Mouse (Mus musculus): ENCODE results near the gene Adamtsl4. TPM values are rescaled to one million over a fixed set of nuclear protein-coding genes. Genes with fewer than 3 reads are reported as not detected.
A peak's percentile ranks its signal among the peaks of the same experiment; 100 is the strongest.

Gene Adamtsl4
- total and polyA plus RNA-seq, 3 experiments, result 39.2 to 51.4 (median 46.2) TPM

DNA sequence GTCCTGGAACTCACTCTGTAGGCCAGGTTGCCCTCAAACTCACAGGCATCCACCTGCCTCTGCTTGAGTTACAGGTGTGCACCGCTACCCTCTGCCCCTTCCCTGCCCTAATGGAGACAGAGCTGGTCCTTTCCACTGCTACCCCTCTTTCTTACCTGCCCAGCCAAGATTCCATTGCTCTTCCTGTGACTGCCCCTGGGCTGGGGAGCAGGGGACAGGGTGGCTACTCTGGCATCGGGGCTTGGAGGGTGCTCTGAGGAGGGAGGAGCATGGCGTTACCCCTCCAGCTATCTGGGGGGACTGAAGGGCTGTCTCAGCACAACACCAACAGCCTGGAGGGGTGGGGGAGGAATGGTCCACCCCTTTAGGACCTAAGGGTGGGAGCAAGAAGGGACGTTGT is 2.4 kb downstream of the Adamtsl4 start:
- peaks cover 16% of the 10 kb centered on the region for H3K4me1 ChIP-seq (ENCODE audit: control insufficient read depth, insufficient read depth, low read length)
- no peaks in the 10 kb centered on the region for H3K27me3 ChIP-seq (ENCODE audit: control insufficient read depth, insufficient read depth, low read length)
- no peak for TF ChIP-seq EP300 (IDR thresholded peaks at IDR 0.05; ENCODE audit: insufficient read depth, low read depth, low read length)
- no peak for TF ChIP-seq CTCF (IDR thresholded peaks at IDR 0.05)
- TF ChIP-seq POLR2A (IDR thresholded peaks at IDR 0.05; ENCODE audit: insufficient read depth, low read depth, low read length), result no peak
- no peaks in the 10 kb centered on the region for H3K79me2 ChIP-seq (replicated peaks; ENCODE audit: control insufficient read depth, insufficient read depth, low read length)
- WGBS, result 70% methylated on average over 4 of the region's 4 CpGs
- no peak overlapping the region; the same call in 1 of the 2 replicates for H3K9ac ChIP-seq (ENCODE audit: low read depth, low read length)
- H3K36me3 ChIP-seq (ENCODE audit: control insufficient read depth, insufficient read depth, low read length), result no peaks in the 10 kb centered on the region
- peak; percentile 16 to 31 for DNase-seq
- peak overlapping the region; percentile 96 for H3K27ac ChIP-seq
- intact Hi-C loops (cut with DNase I), result loop anchor here (5.0 kb wide), 1 partner anchor 47 kb away; no protein-coding TSS in a partner anchor
- H3K4me3 ChIP-seq, result no peak overlapping the region

DNA sequence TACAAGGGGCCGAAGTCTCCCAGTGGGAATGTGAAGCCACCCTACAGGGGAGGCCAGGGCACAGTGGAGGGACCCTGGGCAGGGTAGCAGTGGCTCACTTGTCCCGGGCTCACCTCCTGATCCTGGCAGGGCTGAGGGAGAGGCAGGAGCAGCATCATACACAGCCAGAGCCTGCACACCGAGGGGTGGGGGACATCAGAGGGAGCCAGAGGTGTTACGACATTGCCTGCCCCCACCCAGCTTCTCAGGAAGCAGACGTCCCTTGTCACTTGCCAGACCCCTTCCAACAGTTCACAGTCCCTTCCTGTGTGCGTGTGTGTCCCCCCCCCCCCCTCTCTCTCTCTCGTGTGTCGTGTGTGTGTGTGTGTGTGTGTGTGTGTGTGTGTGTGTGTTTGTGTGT is 2.9 kb downstream of the Adamtsl4 start:
- H3K9ac ChIP-seq (ENCODE audit: low read depth, low read length), result peak overlapping the region; percentile 22; the same call in 1 of the 2 replicates
- H3K27ac ChIP-seq, result peak overlapping the region; percentile 55
- intact Hi-C loops (cut with DNase I), result loop anchor here (5.0 kb wide), 1 partner anchor 47 kb away; no protein-coding TSS in a partner anchor
- WGBS, result 27% methylated on average over 5 of the region's 8 CpGs
- H3K4me3 ChIP-seq, result no peak overlapping the region
- no peaks in the 10 kb centered on the region for H3K36me3 ChIP-seq (ENCODE audit: control insufficient read depth, insufficient read depth, low read length)
- H3K4me1 ChIP-seq (ENCODE audit: control insufficient read depth, insufficient read depth, low read length), result peaks cover 16% of the 10 kb centered on the region
- TF ChIP-seq EP300 (IDR thresholded peaks at IDR 0.05; ENCODE audit: insufficient read depth, low read depth, low read length) (no peak), CTCF (IDR thresholded peaks at IDR 0.05) (no peak), POLR2A (IDR thresholded peaks at IDR 0.05; ENCODE audit: insufficient read depth, low read depth, low read length) (no peak)
- H3K27me3 ChIP-seq (ENCODE audit: control insufficient read depth, insufficient read depth, low read length), result no peaks in the 10 kb centered on the region
- peak; percentile 45 to 52 for DNase-seq
- H3K79me2 ChIP-seq (replicated peaks; ENCODE audit: control insufficient read depth, insufficient read depth, low read length), result no peaks in the 10 kb centered on the region

DNA sequence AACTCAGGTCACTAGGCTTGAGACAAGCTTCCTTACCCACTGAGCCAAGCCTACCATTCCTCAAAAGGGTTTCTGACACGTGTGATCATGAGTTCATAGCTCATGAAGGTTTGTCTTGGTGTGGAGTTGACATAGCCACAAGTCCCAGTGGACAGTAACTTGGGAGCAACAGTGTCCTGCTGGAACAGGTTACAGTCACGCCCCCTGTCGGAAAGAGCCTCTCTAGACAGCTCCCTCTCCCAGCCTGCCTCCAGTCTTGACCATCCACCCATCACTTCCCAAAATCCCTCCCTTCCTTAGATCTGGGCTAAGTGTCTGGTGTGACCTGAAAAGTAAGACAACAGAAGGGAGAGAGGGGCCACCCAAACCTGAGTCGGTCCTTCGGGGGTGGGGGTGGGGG is 4.8 kb downstream of the Adamtsl4 start:
- 58% methylated on average over 5 of the region's 5 CpGs for WGBS
- TF ChIP-seq EP300 (IDR thresholded peaks at IDR 0.05; ENCODE audit: insufficient read depth, low read depth, low read length) (no peak), CTCF (IDR thresholded peaks at IDR 0.05) (peak; percentile 48)
- Histone ChIP-seq H3K4me3 (no peak overlapping the region), H3K27me3 (ENCODE audit: control insufficient read depth, insufficient read depth, low read length) (no peaks in the 10 kb centered on the region), H3K27ac (no peak overlapping the region), H3K79me2 (replicated peaks; ENCODE audit: control insufficient read depth, insufficient read depth, low read length) (no peaks in the 10 kb centered on the region), H3K36me3 (ENCODE audit: control insufficient read depth, insufficient read depth, low read length) (no peaks in the 10 kb centered on the region), H3K9ac (ENCODE audit: low read depth, low read length) (no peak overlapping the region), H3K4me1 (ENCODE audit: control insufficient read depth, insufficient read depth, low read length) (peaks cover 13% of the 10 kb centered on the region)
- intact Hi-C loops (cut with DNase I), result no loop called here
- DNase-seq, result no peak

DNA sequence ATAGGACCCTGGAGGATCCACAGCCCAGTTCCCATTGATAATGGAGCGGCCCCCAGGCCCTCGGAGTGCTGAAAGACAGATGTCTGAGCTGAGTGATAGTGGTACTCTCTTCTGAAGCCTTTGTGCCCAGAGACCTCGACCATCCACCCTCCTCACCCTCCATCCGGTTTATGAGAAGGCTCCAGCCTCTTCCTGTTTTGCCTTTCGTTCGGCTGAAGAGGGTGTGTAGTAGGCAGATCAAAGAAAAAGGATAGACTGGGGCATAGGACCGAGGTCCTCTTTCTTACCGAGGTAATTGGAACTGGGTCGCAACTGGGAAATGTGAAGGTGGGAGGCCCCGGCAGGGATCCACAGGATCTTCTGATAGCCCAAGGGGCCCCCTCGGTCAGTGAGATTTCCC is 6.4 kb downstream of the Adamtsl4 start:
- H3K4me1 ChIP-seq (ENCODE audit: control insufficient read depth, insufficient read depth, low read length), result peaks cover 16% of the 10 kb centered on the region
- intact Hi-C loops (cut with DNase I), result no loop called here
- H3K4me3 ChIP-seq, result no peak overlapping the region
- TF ChIP-seq CTCF (IDR thresholded peaks at IDR 0.05) (no peak), POLR2A (IDR thresholded peaks at IDR 0.05; ENCODE audit: insufficient read depth, low read depth, low read length) (no peak), EP300 (IDR thresholded peaks at IDR 0.05; ENCODE audit: insufficient read depth, low read depth, low read length) (no peak)
- H3K27me3 ChIP-seq (ENCODE audit: control insufficient read depth, insufficient read depth, low read length), result no peaks in the 10 kb centered on the region
- no peak overlapping the region for H3K9ac ChIP-seq (ENCODE audit: low read depth, low read length)
- DNase-seq, result no peak
- no peaks in the 10 kb centered on the region for H3K79me2 ChIP-seq (replicated peaks; ENCODE audit: control insufficient read depth, insufficient read depth, low read length)
- H3K36me3 ChIP-seq (ENCODE audit: control insufficient read depth, insufficient read depth, low read length), result peaks cover 3% of the 10 kb centered on the region; the same call in 1 of the 2 replicates
- 43% methylated on average over 11 of the region's 11 CpGs for WGBS
- H3K27ac ChIP-seq, result no peak overlapping the region

DNA sequence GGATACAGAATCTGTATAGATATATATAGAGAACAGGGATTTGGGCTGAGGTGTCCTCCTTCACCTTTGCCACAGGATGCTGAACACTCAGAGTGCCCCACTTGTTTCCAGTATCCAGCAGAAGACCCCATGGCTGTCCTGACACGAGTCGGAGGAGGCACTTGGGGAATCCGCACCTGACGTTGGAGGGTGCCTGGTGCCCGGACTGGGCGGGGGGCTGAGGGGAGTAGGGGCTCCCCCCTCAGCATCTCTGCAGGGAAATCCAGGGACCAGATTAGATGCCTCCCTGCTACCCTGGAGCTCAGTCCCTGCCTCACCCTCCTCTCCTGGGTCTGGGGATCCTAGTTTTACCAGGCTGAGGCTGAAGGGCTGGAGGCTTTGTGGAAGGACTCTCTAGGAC is 7.0 kb downstream of the Adamtsl4 start:
- Histone ChIP-seq H3K27ac (no peak overlapping the region), H3K4me1 (ENCODE audit: control insufficient read depth, insufficient read depth, low read length) (peaks cover 19% of the 10 kb centered on the region), H3K79me2 (replicated peaks; ENCODE audit: control insufficient read depth, insufficient read depth, low read length) (no peaks in the 10 kb centered on the region), H3K9ac (ENCODE audit: low read depth, low read length) (no peak overlapping the region), H3K4me3 (no peak overlapping the region), H3K27me3 (ENCODE audit: control insufficient read depth, insufficient read depth, low read length) (no peaks in the 10 kb centered on the region), H3K36me3 (ENCODE audit: control insufficient read depth, insufficient read depth, low read length) (peaks cover 5% of the 10 kb centered on the region; the same call in 1 of the 2 replicates)
- 86% methylated on average over 6 of the region's 6 CpGs for WGBS
- TF ChIP-seq EP300 (IDR thresholded peaks at IDR 0.05; ENCODE audit: insufficient read depth, low read depth, low read length) (no peak), POLR2A (IDR thresholded peaks at IDR 0.05; ENCODE audit: insufficient read depth, low read depth, low read length) (no peak), CTCF (IDR thresholded peaks at IDR 0.05) (no peak)
- no peak for DNase-seq
- intact Hi-C loops (cut with DNase I), result no loop called here

DNA sequence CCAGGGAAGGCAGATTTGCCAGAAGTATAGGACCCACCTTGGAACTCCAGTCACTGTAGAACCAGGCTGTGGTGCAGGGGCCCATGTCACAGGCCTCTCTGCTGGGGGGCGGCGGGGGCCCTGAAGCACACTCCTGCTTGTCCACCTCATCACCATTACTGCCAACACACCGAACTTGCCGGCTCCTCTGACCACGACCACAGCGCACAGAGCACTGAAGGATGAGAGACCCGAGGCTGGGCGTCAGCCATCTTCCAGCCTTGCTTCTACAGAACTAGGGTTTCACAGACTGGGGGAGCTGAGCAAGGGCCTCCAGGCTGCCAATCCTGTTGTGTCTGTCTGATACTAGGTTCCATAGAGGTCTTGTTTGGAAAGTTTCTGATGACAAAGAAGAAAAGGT is 8.2 kb downstream of the Adamtsl4 start:
- Histone ChIP-seq H3K27ac (no peak overlapping the region), H3K36me3 (ENCODE audit: control insufficient read depth, insufficient read depth, low read length) (peaks cover 8% of the 10 kb centered on the region), H3K9ac (ENCODE audit: low read depth, low read length) (no peak overlapping the region), H3K4me3 (no peak overlapping the region), H3K27me3 (ENCODE audit: control insufficient read depth, insufficient read depth, low read length) (no peaks in the 10 kb centered on the region), H3K4me1 (ENCODE audit: control insufficient read depth, insufficient read depth, low read length) (peaks cover 22% of the 10 kb centered on the region), H3K79me2 (replicated peaks; ENCODE audit: control insufficient read depth, insufficient read depth, low read length) (no peaks in the 10 kb centered on the region)
- intact Hi-C loops (cut with DNase I), result loop anchor here (5.0 kb wide), 1 partner anchor 92 kb away; the partner anchor contains the start of gene Golph3l
- TF ChIP-seq EP300 (IDR thresholded peaks at IDR 0.05; ENCODE audit: insufficient read depth, low read depth, low read length) (no peak), POLR2A (IDR thresholded peaks at IDR 0.05; ENCODE audit: insufficient read depth, low read depth, low read length) (no peak), CTCF (IDR thresholded peaks at IDR 0.05) (no peak)
- 92% methylated on average over 8 of the region's 8 CpGs for WGBS
- no peak for DNase-seq
